Mouse (Mus musculus): ENCODE measurements around the gene Batf. TPM values are rescaled to one million over a fixed set of nuclear protein-coding genes. Genes with fewer than 3 reads are reported as not detected.
A peak's percentile ranks its signal among the peaks of the same experiment; 100 is the strongest.
"Not testable (repeated sequence)": the region's sequence is repeated elsewhere in the genome, so short reads cannot be mapped to it uniquely, and the experiment has no call there.

Batf gene
- polyA plus RNA-seq, 1 experiment from 2014 or later, result 4.0 TPM

DNA sequence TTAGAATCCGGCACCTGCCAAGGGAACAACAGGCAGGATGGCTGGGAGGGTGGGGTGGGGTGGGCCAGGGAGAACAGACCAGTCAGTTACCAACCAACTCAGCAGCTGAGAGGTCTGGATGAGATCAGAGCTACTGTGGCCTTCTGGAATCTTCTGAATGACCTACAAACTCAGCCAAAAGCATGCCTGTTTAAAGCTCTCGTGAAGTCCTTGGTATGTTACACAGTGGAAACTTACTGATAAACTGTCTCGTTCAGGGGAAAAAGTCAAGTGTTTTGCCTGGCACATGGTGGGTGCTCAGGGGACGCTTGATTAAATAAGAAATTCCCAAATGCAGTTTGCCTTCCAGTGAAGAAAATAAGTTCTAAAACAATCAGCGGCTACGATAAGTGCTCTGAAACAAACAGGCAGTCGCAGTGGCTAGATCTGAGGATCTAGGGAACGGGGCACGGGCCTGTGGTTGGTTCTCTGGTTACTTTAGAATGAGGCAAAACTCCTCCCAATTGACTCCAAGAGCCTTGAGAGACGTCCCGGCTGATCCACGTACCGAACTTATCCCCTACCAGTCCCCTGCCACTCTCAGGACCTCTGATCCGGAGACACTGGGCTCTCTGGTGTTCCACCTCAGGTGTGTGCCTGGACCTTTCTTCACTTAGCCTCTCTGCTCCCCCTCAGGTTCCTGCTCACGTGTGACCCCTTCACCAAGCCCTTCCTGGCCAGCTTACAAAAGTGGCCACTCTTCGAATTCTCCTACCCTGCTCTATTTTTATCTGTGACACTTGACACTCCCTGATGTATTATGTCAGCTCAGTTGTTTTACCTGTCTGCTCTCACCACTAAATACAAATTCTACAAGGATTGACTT, 1.8 kb upstream of the Batf start:
- H3K27me3 ChIP-seq, result no peaks in the 10 kb centered on the region
- no peaks in the 10 kb centered on the region for H3K36me3 ChIP-seq
- no peak overlapping the region for H3K4me3 ChIP-seq
- no peak overlapping the region for H3K9ac ChIP-seq
- no peak overlapping the region for H3K4me2 ChIP-seq
- ATAC-seq (replicated peaks; ENCODE audit: insufficient number of reproducible peaks, insufficient read depth, low FRiP score, low read depth), result 0 out of 2 replicates have a peak, but pooled peaks have one; percentile 29
- H3K9me3 ChIP-seq (replicated peaks), result no peaks in the 10 kb centered on the region
- 42% methylated on average over 16 of the region's 16 CpGs for WGBS
- peaks cover 27% of the 10 kb centered on the region for H3K4me1 ChIP-seq (replicated peaks)
- H3K27ac ChIP-seq, result peak overlapping the region; percentile 49; the same call in 1 of the 2 replicates

DNA sequence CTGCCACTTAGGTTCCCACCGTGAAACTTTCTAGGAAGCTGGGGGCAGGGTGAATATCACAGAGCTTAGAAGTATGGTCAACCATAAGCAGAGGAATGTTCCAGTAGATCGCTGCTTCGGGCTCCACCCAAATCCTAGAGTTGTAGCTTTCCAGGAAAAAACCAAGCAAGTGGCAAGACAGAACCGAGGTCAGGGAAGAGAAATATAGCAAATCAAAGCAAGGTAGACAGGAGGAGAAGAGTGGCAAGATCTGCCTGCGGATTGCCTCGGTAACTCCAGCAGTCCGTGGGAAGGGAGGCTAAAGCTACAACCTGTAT, 706 bp downstream of the Batf start:
- Histone ChIP-seq H3K9ac (0 out of 2 replicates have a peak overlapping the region, but pooled peaks have one; percentile 33), H3K36me3 (no peaks in the 10 kb centered on the region), H3K9me3 (replicated peaks) (no peaks in the 10 kb centered on the region), H3K27ac (no peak overlapping the region), H3K4me3 (peak overlapping the region; percentile 42), H3K27me3 (no peaks in the 10 kb centered on the region), H3K4me1 (replicated peaks) (peaks cover 30% of the 10 kb centered on the region), H3K4me2 (peak overlapping the region; percentile 64)
- 63% methylated on average over 7 of the region's 7 CpGs for WGBS
- ATAC-seq (replicated peaks; ENCODE audit: insufficient number of reproducible peaks, insufficient read depth, low FRiP score, low read depth), result no peak

DNA sequence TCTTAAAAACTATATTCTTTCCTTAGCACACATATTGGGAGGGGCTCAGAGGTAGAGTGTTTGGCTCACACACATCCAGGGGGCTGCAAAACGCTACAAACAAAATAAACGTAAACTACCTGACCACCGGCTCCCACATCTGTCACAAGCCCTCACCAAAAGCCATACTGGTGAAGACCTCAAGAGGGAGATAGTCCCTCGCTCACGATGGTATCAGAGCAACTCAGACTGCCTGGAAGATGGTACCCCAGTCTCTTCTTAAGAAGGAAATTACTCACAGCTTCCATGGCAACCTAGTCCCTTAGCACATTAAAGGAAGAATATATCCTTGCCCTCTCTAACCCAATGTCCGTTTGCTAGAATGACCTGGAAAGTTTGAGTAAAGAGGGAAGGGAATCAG, 1.4 kb downstream of the Batf start:
- H3K27ac ChIP-seq, result no peak overlapping the region
- H3K9me3 ChIP-seq (replicated peaks), result no peaks in the 10 kb centered on the region
- no peak overlapping the region for H3K4me3 ChIP-seq
- WGBS, result 62% methylated on average over 6 of the region's 6 CpGs
- H3K27me3 ChIP-seq, result no peaks in the 10 kb centered on the region
- no peak for ATAC-seq (replicated peaks; ENCODE audit: insufficient number of reproducible peaks, insufficient read depth, low FRiP score, low read depth)
- no peak overlapping the region for H3K4me2 ChIP-seq
- H3K4me1 ChIP-seq (replicated peaks), result peaks cover 30% of the 10 kb centered on the region
- no peaks in the 10 kb centered on the region for H3K36me3 ChIP-seq
- H3K9ac ChIP-seq, result no peak overlapping the region

DNA sequence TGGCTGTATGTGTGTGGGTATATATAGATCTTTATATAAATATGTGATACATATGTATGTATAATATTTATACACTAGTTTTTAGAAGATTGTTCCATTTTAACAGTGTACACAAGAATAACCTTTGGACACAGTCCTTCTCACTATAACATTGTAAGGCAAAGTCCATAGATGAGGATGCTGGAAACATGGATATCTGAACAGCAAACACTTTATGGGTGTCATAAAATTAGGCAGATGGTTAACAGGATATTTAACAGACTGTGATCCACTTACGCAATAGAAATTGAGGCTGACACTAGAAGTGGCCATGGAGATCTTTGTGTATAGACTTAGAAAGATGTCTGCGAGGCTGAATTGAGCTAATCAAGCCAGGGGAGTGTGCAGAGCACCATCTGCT, 9.3 kb downstream of the Batf start:
- no peak for ATAC-seq (replicated peaks; ENCODE audit: insufficient number of reproducible peaks, insufficient read depth, low FRiP score, low read depth)
- H3K4me3 ChIP-seq, result no peak overlapping the region
- 87% methylated on average over 2 of the region's 2 CpGs for WGBS
- H3K36me3 ChIP-seq, result no peaks in the 10 kb centered on the region
- H3K9ac ChIP-seq, result no peak overlapping the region
- 0 out of 2 replicates have a peak, but pooled peaks cover 2% of the 10 kb centered on the region for H3K4me1 ChIP-seq (replicated peaks)
- H3K9me3 ChIP-seq (replicated peaks), result no peaks in the 10 kb centered on the region
- H3K27ac ChIP-seq, result no peak overlapping the region
- no peak overlapping the region for H3K4me2 ChIP-seq
- no peaks in the 10 kb centered on the region for H3K27me3 ChIP-seq

DNA sequence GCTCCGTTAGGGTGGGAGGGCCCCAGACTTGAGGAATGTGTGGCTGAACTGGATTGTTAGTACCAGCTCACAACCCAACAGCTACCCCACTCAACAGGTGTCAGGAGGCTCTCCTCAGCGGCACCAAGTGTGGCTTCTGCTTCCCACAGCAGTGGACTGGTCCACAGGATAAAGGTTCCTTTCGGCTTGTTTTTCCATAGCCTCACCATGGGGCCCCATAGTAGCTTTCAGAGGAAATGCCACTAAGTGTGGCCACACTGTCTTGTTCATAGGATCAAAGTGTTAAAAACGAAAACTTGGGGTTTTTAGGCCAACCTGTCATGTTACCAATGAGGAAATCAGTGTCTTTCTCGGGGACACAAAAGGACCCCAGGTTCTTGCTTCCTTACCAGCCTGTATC, 10.0 kb downstream of the Batf start:
- 74% methylated on average over 5 of the region's 5 CpGs for WGBS
- Histone ChIP-seq H3K27ac (no peak overlapping the region), H3K27me3 (no peaks in the 10 kb centered on the region), H3K9me3 (replicated peaks) (no peaks in the 10 kb centered on the region), H3K4me3 (no peak overlapping the region), H3K4me2 (no peak overlapping the region), H3K36me3 (no peaks in the 10 kb centered on the region), H3K9ac (no peak overlapping the region), H3K4me1 (replicated peaks) (0 out of 2 replicates have a peak, but pooled peaks cover 2% of the 10 kb centered on the region)
- ATAC-seq (replicated peaks; ENCODE audit: insufficient number of reproducible peaks, insufficient read depth, low FRiP score, low read depth), result no peak

DNA sequence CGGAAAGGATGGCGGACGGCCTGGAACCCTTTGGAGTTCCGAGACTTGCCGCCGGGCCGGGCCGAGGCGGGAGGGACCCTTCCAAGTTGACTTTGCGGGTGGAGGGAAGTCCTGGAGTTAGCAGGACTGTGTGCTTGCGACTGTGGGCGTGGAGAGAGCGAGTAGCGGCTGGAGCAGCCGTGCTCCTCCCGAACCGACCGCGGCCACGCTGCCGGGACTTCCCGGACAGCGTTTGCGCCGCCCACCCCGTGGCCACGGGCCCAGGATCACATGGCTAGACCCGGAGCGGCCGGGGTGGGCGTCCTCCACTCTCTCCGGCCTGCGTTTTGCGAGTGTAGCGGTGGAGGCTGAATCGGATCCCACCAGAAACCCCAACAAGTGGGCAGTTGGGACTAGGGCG, 11.7 kb downstream of the Batf start:
- not testable (repeated sequence) for H3K27me3 ChIP-seq; H3K36me3 ChIP-seq; H3K4me1 ChIP-seq (replicated peaks); H3K9me3 ChIP-seq (replicated peaks)
- 0 out of 2 replicates have a peak overlapping the region, but pooled peaks have one; percentile 15 for H3K9ac ChIP-seq
- WGBS, result 28% methylated on average over 16 of the region's 37 CpGs
- peak; percentile 91 for ATAC-seq (replicated peaks; ENCODE audit: insufficient number of reproducible peaks, insufficient read depth, low FRiP score, low read depth)
- H3K4me3 ChIP-seq, result peak overlapping the region; percentile 33
- H3K4me2 ChIP-seq, result peak overlapping the region; percentile 52
- peak overlapping the region; percentile 38 for H3K27ac ChIP-seq

DNA sequence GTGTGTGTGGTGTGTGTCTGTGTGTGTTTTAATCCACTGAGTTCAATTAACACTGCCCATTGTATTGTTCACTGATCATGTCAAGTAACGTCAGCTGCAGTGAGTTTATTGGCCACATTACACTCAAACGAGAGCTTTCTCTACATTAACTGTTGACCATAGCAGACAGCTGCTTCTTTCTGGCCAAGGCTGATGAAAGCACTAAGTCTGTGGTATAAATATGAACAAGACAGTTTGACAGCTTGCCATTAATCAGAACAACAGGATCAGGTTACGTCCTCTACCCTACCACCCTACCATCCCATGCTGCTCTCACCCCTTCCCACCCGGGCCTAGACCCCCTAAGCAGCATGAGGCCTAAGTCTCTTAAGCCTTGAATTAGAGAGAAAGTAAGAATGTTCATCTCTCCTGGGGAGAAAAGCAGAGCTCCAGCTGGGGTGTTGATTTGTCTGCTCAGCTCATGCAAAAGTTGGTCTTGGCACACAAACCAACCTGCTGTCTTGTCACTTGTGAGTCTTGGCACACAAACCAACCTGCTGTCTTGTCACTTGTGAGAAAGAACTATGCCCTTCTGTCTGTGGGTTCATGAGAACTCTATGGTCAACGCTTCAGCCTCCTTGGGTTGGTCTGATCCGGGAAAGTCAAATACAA, 13.8 kb downstream of the Batf start:
- WGBS, result 65% methylated on average over 6 of the region's 6 CpGs
- ATAC-seq (replicated peaks; ENCODE audit: insufficient number of reproducible peaks, insufficient read depth, low FRiP score, low read depth), result no peak
- Histone ChIP-seq H3K36me3 (no peaks in the 10 kb centered on the region), H3K27ac (no peak overlapping the region), H3K9me3 (replicated peaks) (no peaks in the 10 kb centered on the region), H3K4me1 (replicated peaks) (peaks cover 7% of the 10 kb centered on the region), H3K9ac (no peak overlapping the region), H3K4me2 (no peak overlapping the region), H3K27me3 (no peaks in the 10 kb centered on the region), H3K4me3 (no peak overlapping the region)

DNA sequence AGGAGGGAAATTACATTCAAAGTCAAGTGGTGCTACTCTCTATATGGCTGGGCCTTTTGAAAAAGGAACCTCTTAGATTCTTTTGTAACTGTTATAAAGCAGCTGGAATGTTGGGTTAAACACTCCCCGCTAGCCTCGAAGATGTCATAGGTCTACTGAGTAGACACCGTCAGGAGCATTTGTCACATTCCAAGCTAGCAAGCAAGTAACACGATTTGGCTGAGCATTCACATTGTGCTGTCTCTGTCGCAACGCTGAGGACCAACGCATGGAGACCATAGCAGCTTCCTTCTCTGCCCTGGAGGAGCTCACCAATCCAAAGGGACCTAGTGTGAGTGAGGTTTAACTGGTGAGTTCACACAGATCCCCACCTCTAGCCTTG, 14.4 kb downstream of the Batf start:
- no peak for ATAC-seq (replicated peaks; ENCODE audit: insufficient number of reproducible peaks, insufficient read depth, low FRiP score, low read depth)
- Histone ChIP-seq H3K36me3 (no peaks in the 10 kb centered on the region), H3K4me3 (no peak overlapping the region), H3K9ac (no peak overlapping the region), H3K9me3 (replicated peaks) (no peaks in the 10 kb centered on the region), H3K27me3 (no peaks in the 10 kb centered on the region), H3K4me2 (no peak overlapping the region), H3K4me1 (replicated peaks) (peaks cover 12% of the 10 kb centered on the region), H3K27ac (no peak overlapping the region)
- WGBS, result 77% methylated on average over 7 of the region's 7 CpGs

DNA sequence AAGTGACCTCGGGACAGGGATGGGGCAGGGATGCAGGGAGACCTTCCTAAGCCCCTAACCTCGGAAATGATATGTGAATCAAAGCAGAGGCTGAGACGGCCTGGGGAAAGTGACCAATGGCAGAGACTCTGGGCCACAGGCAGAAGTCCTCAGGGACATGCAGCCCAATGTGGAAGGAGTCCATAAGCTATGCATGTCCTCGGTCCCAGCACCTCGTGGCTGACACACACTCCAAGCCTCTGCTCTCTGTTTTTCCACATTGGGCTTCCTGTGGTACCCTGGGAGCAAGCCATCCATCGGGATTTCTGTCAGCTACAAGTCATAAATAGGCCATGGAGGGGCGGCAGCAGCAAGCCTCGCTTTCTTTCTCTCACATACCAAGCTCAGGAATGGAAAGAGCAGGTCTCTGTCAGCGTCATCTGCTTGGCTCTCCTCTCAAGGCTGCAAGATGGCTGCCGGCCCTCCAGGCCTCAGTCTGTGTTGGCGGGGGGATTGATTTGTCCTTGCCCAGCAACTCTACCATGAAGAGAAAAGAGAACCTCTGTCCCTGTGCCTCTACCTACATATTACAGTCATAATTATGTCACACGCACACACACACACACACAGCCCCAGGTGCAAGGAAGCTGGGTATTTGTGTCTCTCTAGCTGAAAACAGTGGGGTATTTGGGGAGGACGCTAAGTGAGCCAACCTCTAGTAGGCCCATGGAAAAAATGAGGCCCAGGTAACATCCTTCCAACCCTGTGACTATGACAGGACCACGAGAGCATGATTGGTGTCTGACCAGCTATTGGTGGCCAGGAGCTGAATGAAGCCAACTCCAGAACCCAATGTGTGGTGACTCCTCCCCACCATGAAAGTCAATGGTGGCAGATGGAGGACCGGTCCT, 15.9 kb downstream of the Batf start:
- no peak for ATAC-seq (replicated peaks; ENCODE audit: insufficient number of reproducible peaks, insufficient read depth, low FRiP score, low read depth)
- H3K4me2 ChIP-seq, result no peak overlapping the region
- H3K4me1 ChIP-seq (replicated peaks), result peaks cover 21% of the 10 kb centered on the region
- H3K36me3 ChIP-seq, result no peaks in the 10 kb centered on the region
- H3K27ac ChIP-seq, result no peak overlapping the region
- H3K9me3 ChIP-seq (replicated peaks), result no peaks in the 10 kb centered on the region
- 72% methylated on average over 15 of the region's 15 CpGs for WGBS
- no peak overlapping the region for H3K9ac ChIP-seq
- H3K27me3 ChIP-seq, result no peaks in the 10 kb centered on the region
- H3K4me3 ChIP-seq, result no peak overlapping the region

DNA sequence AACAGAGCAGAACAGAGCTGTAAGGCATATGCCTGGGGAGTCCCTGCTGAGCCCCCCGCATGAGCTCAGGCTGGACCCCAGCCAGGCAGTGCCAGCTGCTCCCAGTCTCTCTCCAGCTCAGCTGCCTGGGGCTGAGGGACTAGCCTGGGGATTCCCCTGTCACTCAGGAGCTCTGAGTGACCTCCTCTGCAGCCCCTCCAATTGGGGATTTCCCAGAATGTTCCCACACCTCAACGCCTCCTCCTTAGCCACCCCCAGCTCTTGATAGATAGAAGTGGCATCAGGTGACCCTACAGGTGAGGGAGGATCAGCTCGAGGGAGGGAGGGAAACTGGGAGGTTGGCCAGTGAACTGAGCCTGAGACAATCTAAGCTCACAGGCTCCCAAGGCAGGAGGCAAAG, 17.0 kb downstream of the Batf start:
- Histone ChIP-seq H3K9ac (no peak overlapping the region), H3K27me3 (no peaks in the 10 kb centered on the region), H3K4me3 (no peak overlapping the region), H3K9me3 (replicated peaks) (no peaks in the 10 kb centered on the region), H3K4me2 (no peak overlapping the region), H3K4me1 (replicated peaks) (peaks cover 19% of the 10 kb centered on the region), H3K36me3 (no peaks in the 10 kb centered on the region), H3K27ac (no peak overlapping the region)
- WGBS, result 60% methylated on average over 3 of the region's 3 CpGs
- no peak for ATAC-seq (replicated peaks; ENCODE audit: insufficient number of reproducible peaks, insufficient read depth, low FRiP score, low read depth)

DNA sequence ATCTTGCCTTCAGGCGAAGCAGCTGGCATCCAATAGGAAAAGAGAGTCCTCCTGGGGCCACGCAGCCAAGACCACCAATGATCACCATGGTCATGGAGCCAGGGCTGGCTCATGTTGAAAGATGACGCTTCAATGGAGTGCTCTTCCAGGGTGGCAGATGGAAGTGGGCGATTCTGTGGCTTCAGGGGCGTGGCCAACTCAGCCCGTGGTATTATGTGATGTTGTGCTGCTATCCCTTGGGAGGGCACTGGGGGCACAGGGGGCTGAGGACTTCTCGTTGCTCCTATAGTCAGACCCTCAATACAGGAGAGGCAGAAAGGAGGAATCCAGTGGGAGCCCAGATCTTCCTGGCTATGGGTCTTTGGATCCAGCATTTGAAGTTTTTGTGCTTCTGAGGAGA, 18.1 kb downstream of the Batf start:
- Histone ChIP-seq H3K27me3 (no peaks in the 10 kb centered on the region), H3K36me3 (no peaks in the 10 kb centered on the region), H3K4me3 (no peak overlapping the region), H3K27ac (peak overlapping the region; percentile 82; the same call in 1 of the 2 replicates), H3K9ac (no peak overlapping the region), H3K4me1 (replicated peaks) (peaks cover 19% of the 10 kb centered on the region), H3K9me3 (replicated peaks) (no peaks in the 10 kb centered on the region), H3K4me2 (no peak overlapping the region; the same call in 1 of the 2 replicates)
- no peak for ATAC-seq (replicated peaks; ENCODE audit: insufficient number of reproducible peaks, insufficient read depth, low FRiP score, low read depth)
- 65% methylated on average over 7 of the region's 7 CpGs for WGBS
